Mouse (Mus musculus) 3T3-L1 (cell line): ENCODE measurements at regions not wholly inside any gene's neighbourhood (a gene's known extent, or its start where the extent isn't known, plus 50 kb on each side); places are given as distances from the start of the nearest gene placed in this dataset.

Source experiments
- DNase-seq: peaks from one replicate; pipeline ENCODE4 v3.0.0-alpha.2; 2015; ENCODE audit warnings: low read depth, low spot score

DNA sequence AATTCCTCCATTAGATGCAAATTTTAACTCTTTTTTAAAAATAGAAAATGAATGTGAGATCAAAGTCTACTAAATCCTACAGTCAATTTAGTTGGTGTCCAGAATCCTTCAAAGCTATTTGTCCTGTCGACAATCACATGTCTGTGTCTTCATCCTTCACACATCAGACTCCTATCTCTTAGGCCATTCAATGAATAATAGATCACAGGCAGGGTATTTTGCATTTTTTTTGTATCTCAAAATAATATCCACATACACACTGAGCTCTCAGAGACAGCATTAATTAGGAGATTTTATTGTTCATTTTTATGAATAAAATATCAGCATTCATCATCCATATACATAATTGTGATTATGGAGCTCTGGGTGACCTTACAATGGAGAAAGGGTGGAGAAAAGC is 427.2 kb downstream of the Hao1 start:
- DNase-seq = no peak

DNA sequence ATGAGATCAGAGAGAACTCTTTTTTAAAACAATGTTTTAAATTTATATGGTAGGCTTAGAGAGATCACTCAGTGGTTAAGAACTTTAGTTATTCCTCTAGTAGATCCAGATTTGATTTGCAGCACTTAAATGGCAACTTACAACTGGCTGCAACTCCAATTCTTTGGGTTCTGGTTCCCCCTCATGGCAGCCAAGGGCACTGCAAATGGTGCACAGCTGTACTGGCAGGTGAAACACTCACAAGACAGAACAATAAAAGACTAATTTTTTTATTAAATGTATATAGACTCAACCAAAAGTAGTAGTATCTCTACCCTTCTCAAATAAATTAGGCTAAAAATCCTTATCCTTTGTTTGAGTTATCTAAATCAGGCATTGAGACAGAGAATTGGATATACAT is 446.9 kb downstream of the Hao1 start:
- DNase-seq = no peak

DNA sequence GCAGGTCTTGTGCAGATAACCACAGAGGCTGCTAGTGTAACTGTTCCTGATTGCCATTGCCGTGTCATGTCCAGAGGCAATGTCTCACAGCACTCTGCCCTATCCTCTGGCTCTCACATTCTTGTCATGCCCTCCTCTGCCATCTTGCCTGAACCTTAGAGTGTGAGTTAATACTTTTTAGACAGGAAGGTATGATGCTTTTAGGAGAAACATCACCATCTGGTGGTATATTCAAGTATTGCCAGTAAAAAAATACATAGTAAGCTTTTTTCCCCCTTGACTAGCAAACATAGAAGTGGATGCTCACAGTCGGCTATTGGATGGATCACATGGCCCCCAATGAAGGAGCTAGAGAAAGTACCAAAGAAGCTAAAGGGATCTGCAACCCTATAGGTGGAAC is 465.8 kb downstream of the Hao1 start:
- DNase-seq = peak; percentile 35

DNA sequence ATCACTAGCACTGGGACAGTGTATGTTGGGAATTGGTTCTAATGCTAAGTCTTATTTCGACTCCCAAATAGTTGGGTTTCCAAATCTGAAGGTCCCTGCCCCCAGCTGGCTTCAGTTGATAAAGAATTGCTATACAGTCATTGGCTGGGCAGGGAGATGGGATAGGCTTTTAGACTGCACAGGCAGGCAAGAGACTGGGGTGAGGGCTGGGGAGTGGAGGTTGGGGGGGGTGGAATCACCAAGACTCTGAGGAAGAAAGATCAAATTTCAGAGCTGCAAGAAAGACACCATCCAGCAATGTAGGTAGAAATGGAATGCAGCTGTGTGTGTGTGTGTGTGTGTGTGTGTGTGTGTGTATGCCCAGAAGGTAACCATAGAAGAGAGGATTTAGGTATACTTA is 474.0 kb downstream of the Hao1 start:
- no peak for DNase-seq

DNA sequence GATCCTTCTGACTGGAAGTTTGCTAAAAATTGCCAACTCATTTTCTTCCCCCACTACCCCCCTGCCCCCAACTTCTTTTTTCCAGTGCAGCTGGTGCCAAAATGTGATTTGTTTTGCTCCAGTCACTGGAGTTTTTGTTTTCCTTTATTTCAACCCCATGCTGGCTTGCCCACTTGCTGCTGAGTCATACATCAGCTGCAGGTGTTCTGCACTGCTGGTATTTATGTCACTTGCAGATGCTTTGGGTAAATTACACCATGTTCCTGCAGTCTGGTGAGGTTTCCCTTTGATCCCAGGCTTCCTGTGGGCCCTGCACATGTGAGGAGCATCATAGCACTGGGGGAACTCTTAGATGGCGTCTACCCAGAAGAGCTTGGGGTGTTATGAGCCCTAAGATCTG is 476.2 kb downstream of the Hao1 start:
- no peak for DNase-seq

DNA sequence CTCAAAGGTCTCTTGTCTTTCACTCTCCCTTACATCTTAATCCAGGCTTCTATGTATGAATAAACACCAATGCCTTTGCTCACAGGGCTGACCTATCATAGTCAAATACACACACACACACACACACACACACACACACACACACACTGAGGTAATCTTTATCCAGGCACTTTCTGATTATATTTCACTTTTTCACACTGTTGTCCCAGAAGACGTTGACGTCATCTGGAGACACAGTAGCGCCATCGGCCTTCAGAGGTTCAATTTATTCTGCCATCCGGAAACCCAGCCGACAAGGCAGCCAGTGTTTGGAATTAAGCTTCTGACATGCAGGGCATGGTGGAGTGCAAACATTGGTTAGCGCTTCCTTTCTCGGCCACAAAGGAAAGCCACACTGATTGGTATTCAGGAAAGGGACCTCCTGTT is 486.2 kb downstream of the Hao1 start:
- no peak for DNase-seq

DNA sequence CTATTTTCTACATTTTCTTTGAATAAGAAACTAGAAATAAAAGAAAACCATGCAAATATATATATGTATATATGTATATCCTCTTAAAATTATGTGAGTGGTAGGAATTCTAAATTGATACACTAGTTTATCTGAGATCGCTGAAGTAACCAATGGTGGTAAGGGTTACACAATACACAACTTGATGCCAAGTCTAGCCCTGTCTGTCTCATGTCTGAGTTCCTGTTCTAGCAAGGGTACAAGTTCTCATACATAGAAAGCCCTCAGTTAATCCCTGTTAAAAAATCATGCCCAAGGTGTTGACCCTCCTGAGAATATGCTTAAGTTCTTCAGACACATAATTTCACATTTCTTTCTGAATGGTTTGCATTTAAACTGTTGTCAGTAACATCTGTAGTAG is 486.8 kb downstream of the Hao1 start:
- no peak for DNase-seq

DNA sequence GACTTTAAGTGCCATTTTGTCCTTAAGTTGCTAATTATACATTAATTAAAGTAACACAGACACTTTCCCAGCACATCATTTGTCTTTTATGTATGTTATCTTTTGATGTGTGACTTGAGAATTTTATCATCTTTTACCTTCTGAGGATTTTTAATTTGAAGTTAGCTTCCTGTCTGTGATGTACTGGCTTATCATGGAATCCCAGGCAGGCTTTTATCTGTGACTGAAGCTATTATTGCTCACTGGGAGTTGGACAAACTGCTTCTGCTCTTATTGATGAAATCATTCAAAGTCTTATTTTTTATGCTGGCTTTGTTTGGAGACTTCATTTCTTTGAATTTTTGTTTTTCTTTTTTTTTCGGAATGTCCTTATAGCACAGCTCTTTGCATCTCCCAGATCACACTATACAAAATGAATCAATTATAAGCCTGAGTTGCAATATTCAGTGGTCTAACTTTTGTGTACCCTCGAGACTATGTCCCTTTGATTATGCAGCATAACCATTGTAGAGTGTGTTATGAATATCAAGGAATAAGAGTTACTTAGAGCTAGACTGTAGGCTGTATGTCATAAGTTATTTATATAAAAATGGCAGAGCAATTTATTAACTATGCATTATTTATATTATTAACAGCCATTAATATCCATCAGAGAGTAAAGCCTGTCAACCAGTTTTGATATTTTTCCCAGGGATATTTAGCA is 494.1 kb downstream of the Hao1 start:
- DNase-seq = no peak

DNA sequence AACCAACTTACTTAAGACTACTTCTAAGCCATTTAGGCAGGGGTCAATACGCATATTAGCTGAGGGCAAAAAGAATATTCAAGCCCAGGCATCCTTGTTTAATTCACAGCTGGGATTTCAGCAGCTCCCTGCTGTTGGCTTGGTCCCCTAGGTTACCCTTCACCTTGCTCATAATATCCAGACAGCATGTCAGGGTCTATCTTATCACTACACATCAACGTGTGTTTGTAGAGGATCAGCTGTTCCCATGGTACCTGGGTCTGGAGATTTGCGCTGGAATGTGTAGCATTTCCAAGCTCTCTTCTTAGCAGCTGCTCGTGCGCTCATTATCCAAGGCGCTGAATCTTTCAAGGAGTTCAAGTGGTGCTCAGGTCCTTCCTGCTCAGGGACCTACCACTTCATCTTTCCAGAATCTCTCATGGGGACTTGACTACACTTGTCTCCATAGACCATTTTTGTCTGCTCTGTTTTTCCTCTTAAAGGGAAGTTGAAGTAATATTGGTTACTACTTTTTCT is 484.5 kb downstream of the Bmp2 start:
- no peak for DNase-seq

DNA sequence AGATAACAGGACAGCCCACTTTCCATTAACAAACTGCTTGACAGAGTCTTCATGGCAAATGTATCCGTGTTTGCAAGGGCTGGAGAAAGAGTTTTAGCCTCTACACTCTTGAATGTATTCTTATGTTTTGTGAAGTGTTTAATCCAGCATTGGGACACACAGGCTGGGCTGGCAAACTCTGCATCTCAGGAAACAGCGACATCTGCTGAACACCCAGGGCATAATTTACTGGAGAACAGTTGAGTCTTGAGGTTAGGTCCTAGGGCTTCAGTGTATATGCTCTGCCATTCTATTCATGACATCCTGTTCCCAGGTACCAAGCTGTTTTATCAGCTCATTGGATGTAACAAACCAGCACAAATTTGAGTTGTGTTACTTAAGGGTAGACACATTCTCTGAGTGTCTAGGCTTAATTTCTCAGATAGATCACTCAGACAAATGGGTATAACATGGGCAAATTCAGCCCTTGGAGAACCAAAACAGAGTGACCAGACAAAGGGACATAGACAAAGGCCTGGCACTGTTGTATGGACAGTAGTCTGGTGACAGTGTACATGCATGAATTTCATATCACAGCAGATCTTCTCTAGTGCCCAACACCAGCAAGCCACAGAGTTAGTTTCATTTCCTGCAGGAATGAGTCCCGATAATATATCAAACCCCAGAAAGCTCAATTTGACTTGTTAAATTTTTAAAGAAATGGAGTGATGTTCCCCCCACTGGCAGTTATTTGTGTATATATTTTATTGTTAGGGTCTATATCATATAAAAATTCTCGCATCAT is 477.9 kb downstream of the Bmp2 start:
- DNase-seq = peak; percentile 14

DNA sequence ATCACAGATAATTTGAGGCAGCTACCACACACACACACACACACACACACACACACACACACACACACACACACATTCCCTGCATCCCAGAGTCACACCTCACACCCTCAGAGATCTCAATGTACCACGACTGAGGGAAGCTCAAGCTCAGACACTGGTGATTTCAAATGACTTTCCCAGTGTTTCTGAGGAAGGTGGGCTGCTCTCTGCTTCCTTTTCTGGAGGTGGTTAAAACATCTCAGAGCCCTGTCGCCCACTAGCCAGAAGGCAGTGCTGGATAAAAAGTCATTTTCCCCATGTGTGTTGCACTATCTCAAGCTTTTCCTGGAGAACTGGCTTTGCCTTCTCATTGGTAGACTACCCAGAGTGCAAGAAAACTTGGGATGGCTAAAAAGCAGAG is 477.2 kb downstream of the Bmp2 start:
- DNase-seq = no peak

DNA sequence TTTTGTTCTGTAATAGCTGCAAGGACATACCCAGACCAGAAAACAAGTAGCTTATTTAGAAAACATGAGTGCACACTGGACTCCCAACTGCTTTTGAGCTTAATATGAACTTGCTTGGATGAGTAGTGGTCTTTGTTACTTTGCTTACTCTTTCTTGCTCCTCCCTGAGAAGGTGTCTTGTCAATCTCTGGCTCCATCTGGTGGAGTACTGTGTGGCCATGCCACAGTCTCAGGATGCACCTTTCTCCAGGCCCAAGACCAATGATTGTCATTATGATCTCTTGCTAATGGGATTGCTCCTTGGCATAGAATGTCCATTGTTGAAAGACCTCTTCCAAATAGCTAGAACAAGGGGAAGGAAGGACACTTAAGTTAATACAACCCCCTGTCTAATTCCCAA is 465.1 kb downstream of the Bmp2 start:
- DNase-seq = peak; percentile 4

DNA sequence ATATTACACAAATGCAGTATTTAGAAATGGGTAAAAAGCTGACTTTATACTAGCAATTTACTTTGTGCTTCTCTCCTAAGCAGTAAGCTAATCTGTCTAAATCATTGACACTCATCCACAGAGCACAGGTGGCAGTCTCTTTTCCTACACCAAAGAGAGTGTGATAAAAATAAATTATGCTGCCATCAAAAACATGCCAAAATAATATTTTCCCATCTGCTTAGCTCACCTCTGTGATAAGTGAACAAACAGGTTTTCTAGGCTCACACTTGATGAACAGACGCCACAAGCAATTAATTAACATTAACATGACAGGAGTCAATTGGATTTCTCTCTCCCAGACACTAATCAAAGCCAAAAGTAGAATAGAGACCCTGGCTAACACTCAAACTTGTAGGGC is 451.2 kb downstream of the Bmp2 start:
- no peak for DNase-seq

DNA sequence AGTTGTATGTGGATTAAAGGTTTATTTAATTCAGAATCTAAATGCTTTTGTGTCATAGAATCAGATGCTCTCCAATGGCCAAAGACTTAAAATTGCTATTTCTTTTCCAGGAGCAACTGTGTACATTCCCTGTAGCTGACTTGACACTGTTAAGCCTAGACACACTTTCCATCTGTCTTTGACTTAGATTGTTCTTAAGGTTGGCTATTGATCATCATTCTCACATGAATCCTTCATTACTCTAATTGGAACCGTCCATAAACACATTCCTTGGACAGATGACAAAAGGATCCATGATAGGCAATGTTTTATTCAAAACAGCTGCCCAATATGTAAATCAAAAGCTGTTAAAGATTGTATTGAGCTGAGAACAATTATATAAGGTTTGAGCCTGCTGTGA is 442.8 kb downstream of the Bmp2 start:
- no peak for DNase-seq

DNA sequence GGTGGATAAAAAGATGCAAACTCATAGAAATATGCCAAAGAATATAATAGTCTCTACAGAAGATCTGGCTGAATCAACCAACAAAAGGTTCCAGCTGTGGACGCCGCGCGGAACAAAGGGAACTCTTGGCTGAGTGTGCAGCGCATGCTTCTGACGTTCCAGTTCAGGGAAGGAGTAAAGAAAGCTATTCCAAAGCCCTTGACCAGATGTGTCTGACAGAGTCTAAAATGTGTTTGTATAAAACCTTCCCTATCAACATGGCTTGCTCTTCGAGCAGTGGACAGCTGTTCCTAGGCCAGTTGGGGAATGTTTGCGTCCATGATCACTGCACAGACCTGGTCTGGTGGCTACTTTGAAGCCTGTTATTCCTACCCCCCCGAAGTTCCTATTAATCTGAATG is 442.4 kb downstream of the Bmp2 start:
- DNase-seq = no peak

DNA sequence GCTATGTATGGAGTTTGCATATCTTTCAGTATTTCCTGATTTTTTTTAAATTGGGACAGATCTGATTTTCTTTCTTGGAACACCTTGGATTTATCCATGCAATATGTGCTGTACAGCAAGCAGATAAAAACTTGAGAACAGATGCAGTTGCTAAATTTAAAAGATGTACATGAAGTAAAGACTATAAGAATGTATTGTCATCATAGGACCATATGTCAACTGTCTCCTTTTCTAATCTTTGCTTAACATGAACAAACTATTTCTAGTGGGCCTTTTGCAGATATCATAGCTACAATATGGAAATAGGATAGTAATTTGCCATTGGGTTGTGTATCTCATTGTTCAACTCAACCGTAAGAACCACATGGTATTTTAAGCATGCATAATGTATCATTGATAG is 435.7 kb downstream of the Bmp2 start:
- no peak for DNase-seq
